Mouse (Mus musculus) liver, adult 2 months (tissue): Measurements from ENCODE around the gene Il21r. TPM values are rescaled to one million over a fixed set of nuclear protein-coding genes. Genes with fewer than 3 reads are reported as not detected.

ENCODE experiments used
- DNase-seq: peaks from one replicate; pipeline ENCODE4 v3.0.0-alpha.2; 2011; ENCODE audit warnings: low read depth, low spot score; ENCODE audit errors: extremely low read depth
- H3K27ac ChIP-seq: fragments of 200-500 bp; replicated peaks from 2 replicates; pipeline ENCODE4 v1.5.1; 2012; ENCODE audit warnings: low read depth, mild to moderate bottlenecking, control low read depth, inconsistent platforms, low read length; ENCODE audit not compliant: insufficient read depth
- H3K27me3 ChIP-seq: fragments of 200-500 bp; 2 replicates; pipeline ENCODE4 v1.6.1; 2012; ENCODE audit warnings: mild to moderate bottlenecking, moderate library complexity, low read length, inconsistent platforms; ENCODE audit not compliant: control insufficient read depth, insufficient read depth
- H3K36me3 ChIP-seq: fragments of 200-500 bp; 2 replicates; pipeline ENCODE4 v1.6.1; 2012; ENCODE audit warnings: low read length, inconsistent platforms; ENCODE audit not compliant: control insufficient read depth, insufficient read depth
- H3K4me1 ChIP-seq: fragments of 200-500 bp; 2 replicates; pipeline ENCODE4 v1.6.1; 2011; ENCODE audit warnings: low read length; ENCODE audit not compliant: control insufficient read depth, insufficient read depth
- H3K4me3 ChIP-seq: fragments of 200-500 bp; 2 replicates; pipeline ENCODE4 v1.5.1; 2011; ENCODE audit warnings: low read depth, mild to moderate bottlenecking, control low read depth, low read length, moderate library complexity; ENCODE audit not compliant: insufficient read depth
- H3K79me2 ChIP-seq: fragments of 200-500 bp; 2 replicates; pipeline ENCODE4 v1.6.1; 2012; ENCODE audit warnings: inconsistent platforms, mild to moderate bottlenecking, low read length, moderate library complexity; ENCODE audit not compliant: control insufficient read depth, insufficient read depth
- H3K9ac ChIP-seq: fragments of 200-500 bp; 2 replicates; pipeline ENCODE4 v1.6.1; 2012; ENCODE audit warnings: low read depth, mild to moderate bottlenecking, control low read depth, inconsistent platforms, low read length
- CTCF ChIP-seq: fragments of 200-500 bp; IDR thresholded peaks from 2 replicates; pipeline ENCODE4 v1.5.1; 2011; ENCODE audit warnings: low read depth, low read length, control low read depth
- POLR2A ChIP-seq: fragments of 200-500 bp; IDR thresholded peaks from 2 replicates; pipeline ENCODE4 v1.6.1; 2011; ENCODE audit warnings: low read length, control low read depth; ENCODE audit not compliant: insufficient read depth; ENCODE audit errors: extremely low read depth
- WGBS: fragments of 180-500 bp; shearing (Covaris S2); methylation state at CpG from one replicate; pipeline ENCODE4 v1.1.7; 2018; 5-methylcytosine and 5-hydroxymethylcytosine counted together
- polyA plus RNA-seq: library from polyadenylated mRNA; depleted of rRNA; stranded (reverse); fragments of >200 nt; gene quantifications from 2 replicates; pipeline ENCODE4 v1.2.3, GENCODE M21; 2012
- total RNA-seq: library from RNA; depleted of rRNA; stranded (reverse); fragments of >200 nt; gene quantifications from 2 replicates; pipeline ENCODE4 v1.2.3, GENCODE M21; 2014

Gene Il21r
- total and polyA plus RNA-seq, 2 experiments = 0.09 to 1.2 TPM

GRCm38 (mm10) chr7:125583325-125584004 is 19.8 kb upstream of the Il21r start:
- no peak overlapping the region for H3K4me3 ChIP-seq
- no peak for DNase-seq

GRCm38 (mm10) chr7:125584005-125584369 is 19.2 kb upstream of the Il21r start:
- H3K27me3 ChIP-seq = no peaks in the 10 kb centered on the region
- 81% methylated on average over 5 of the region's 5 CpGs for WGBS
- H3K27ac ChIP-seq = no peak overlapping the region
- no peak for DNase-seq
- H3K36me3 ChIP-seq = no peaks in the 10 kb centered on the region
- TF ChIP-seq CTCF = no peak
- TF ChIP-seq POLR2A = no peak
- no peaks in the 10 kb centered on the region for H3K79me2 ChIP-seq
- no peaks in the 10 kb centered on the region for H3K4me1 ChIP-seq
- no peak overlapping the region for H3K9ac ChIP-seq
- H3K4me3 ChIP-seq = no peak overlapping the region

More at GRCm38 (mm10) chr7:125583325-125584004, 19.8 kb upstream of the Il21r start:
- Histone ChIP-seq H3K27me3 (no peaks in the 10 kb centered on the region), H3K9ac (no peak overlapping the region), H3K79me2 (no peaks in the 10 kb centered on the region), H3K4me1 (no peaks in the 10 kb centered on the region), H3K27ac (no peak overlapping the region), H3K36me3 (no peaks in the 10 kb centered on the region)
- TF ChIP-seq CTCF (no peak), POLR2A (no peak)
- 61% methylated on average over 6 of the region's 6 CpGs for WGBS

- WGBS = 98% methylated on average over 23 of the region's 23 CpGs
Measured at GRCm38 (mm10) chr7:125586355-125586754, 16.9 kb upstream of the Il21r start.

DNA sequence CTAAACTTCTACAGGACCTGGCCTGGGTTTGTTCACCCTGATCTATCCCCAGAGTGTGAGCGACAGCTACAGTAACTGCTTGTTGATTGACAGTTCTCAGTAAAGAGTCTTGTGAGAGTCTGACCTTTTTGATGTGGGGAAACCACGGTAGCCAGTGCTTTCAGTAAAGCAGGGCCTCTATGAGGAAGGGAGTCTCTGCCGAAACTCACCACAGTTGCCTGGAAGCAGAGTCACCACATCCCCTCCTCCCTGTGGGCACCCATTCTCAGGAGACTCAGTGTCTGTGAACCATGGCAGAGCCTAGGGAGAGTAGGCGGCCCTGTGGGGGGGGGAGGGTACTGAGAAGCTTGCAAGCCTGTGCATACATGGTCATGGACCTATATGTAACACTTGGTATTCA is 14.5 kb upstream of the Il21r start:
- Histone ChIP-seq H3K4me3 (no peak overlapping the region), H3K79me2 (no peaks in the 10 kb centered on the region), H3K36me3 (no peaks in the 10 kb centered on the region), H3K4me1 (no peaks in the 10 kb centered on the region), H3K9ac (no peak overlapping the region), H3K27ac (no peak overlapping the region), H3K27me3 (no peaks in the 10 kb centered on the region)
- WGBS = 87% methylated on average over 4 of the region's 4 CpGs
- no peak for TF ChIP-seq CTCF
- no peak for TF ChIP-seq POLR2A
- DNase-seq = no peak

More at GRCm38 (mm10) chr7:125586355-125586754, 16.9 kb upstream of the Il21r start:
- H3K4me1 ChIP-seq = no peaks in the 10 kb centered on the region
- no peaks in the 10 kb centered on the region for H3K27me3 ChIP-seq
- no peaks in the 10 kb centered on the region for H3K79me2 ChIP-seq
- TF ChIP-seq CTCF = no peak
- TF ChIP-seq POLR2A = no peak
- no peak for DNase-seq
- H3K27ac ChIP-seq = no peak overlapping the region
- H3K36me3 ChIP-seq = no peaks in the 10 kb centered on the region
- H3K4me3 ChIP-seq = no peak overlapping the region
- H3K9ac ChIP-seq = no peak overlapping the region

GRCm38 (mm10) chr7:125589896-125590295 is 13.3 kb upstream of the Il21r start:
- Histone ChIP-seq H3K27me3 (no peaks in the 10 kb centered on the region), H3K4me3 (no peak overlapping the region), H3K4me1 (no peaks in the 10 kb centered on the region), H3K9ac (no peak overlapping the region), H3K36me3 (no peaks in the 10 kb centered on the region), H3K79me2 (no peaks in the 10 kb centered on the region), H3K27ac (no peak overlapping the region)
- DNase-seq = no peak
- TF ChIP-seq POLR2A (no peak), CTCF (no peak)
- 89% methylated on average over 7 of the region's 7 CpGs for WGBS

DNA sequence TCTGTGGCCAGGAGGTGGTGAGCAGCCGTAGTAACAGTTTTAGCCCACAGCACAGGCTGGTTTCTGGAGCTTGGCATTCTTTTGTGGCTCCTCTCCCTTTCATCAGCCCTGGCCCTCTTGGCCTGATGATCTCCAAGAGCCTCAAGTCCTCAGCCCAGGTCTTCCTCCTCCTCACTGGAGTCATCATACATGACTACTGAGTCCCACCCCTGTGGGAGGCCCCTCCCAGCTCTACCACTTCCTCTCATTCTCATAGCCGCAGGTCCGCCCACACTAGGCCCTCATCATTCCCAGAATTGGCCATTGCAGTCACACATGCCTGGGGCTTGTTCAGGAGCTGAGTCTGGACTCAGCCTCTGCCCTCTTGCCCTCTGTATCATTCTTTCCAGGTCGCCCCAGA is 9.4 kb upstream of the Il21r start:
- Histone ChIP-seq H3K4me1 (no peaks in the 10 kb centered on the region), H3K4me3 (no peak overlapping the region), H3K27ac (no peak overlapping the region), H3K9ac (no peak overlapping the region), H3K36me3 (no peaks in the 10 kb centered on the region), H3K79me2 (no peaks in the 10 kb centered on the region), H3K27me3 (no peaks in the 10 kb centered on the region)
- WGBS = 87% methylated on average over 4 of the region's 4 CpGs
- no peak for TF ChIP-seq CTCF
- DNase-seq = no peak
